Mouse (Mus musculus) megakaryocyte, embryonic 14.5 days (primary cell): ENCODE measurements around the gene Poc5. TPM values are rescaled to one million over a fixed set of nuclear protein-coding genes. Genes with fewer than 3 reads are reported as not detected.
A peak's percentile ranks its signal among the peaks of the same experiment; 100 is the strongest.

Source experiments
- H3K27me3 ChIP-seq: replicated peaks from 2 replicates; pipeline ENCODE3; 2012; ENCODE audit warnings: inconsistent platforms
- H3K36me3 ChIP-seq: replicated peaks from 2 replicates; pipeline ENCODE3; 2012; ENCODE audit warnings: low read length, inconsistent platforms, mixed read lengths
- H3K4me1 ChIP-seq: 2 replicates; pipeline ENCODE4 v1.6.1; 2012; ENCODE audit warnings: inconsistent platforms
- H3K4me3 ChIP-seq: replicated peaks from 2 replicates; pipeline ENCODE3; 2012; ENCODE audit warnings: moderate library complexity, mild to moderate bottlenecking, inconsistent platforms
- H3K9me3 ChIP-seq: 2 replicates; pipeline ENCODE4 v1.6.1; 2012; ENCODE audit warnings: inconsistent platforms
- FLI1 ChIP-seq: IDR thresholded peaks from 2 replicates; pipeline ENCODE4 v1.6.1; 2012; ENCODE audit warnings: low read length, inconsistent platforms, mixed read lengths
- GATA1 ChIP-seq: IDR thresholded peaks from 3 replicates; pipeline ENCODE4 v1.6.1; 2012; ENCODE audit warnings: mixed read lengths, low read length, inconsistent platforms, borderline replicate concordance
- polyA plus RNA-seq: library from polyadenylated mRNA; stranded (reverse); fragments of >175 nt; gene quantifications from 2 replicates; pipeline ENCODE4 v1.2.3, GENCODE M21; 2012; ENCODE audit warnings: low replicate concordance; ENCODE audit not compliant: insufficient read depth

The Poc5 gene
- polyA plus RNA-seq, 1 experiment, result 0.72 TPM

DNA sequence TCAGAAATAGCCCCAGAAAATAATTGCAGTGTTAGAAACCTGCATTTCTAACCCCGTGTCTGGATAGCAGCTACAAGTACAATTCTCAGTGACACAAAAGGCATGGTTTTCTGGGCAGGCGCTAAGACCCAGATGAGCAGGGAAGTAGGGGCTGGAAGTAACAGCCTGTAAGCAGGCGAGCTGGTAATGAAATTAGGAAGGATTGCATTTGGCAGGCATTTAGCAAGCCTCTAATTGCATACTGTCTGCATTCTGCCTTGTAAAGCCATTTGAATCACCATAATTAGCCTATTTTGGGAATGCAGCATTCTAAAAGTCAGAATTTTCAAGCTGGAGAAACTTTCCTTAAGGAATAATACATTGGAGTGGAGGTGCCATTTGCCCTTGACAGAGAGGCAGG is 38.0 kb downstream of the Poc5 start:
- Histone ChIP-seq H3K4me1 (no peaks in the 10 kb centered on the region), H3K27me3 (peaks cover 13% of the 10 kb centered on the region), H3K9me3 (no peaks in the 10 kb centered on the region), H3K36me3 (no peaks in the 10 kb centered on the region), H3K4me3 (no peak overlapping the region)
- TF ChIP-seq FLI1 (no peak), GATA1 (no peak)

DNA sequence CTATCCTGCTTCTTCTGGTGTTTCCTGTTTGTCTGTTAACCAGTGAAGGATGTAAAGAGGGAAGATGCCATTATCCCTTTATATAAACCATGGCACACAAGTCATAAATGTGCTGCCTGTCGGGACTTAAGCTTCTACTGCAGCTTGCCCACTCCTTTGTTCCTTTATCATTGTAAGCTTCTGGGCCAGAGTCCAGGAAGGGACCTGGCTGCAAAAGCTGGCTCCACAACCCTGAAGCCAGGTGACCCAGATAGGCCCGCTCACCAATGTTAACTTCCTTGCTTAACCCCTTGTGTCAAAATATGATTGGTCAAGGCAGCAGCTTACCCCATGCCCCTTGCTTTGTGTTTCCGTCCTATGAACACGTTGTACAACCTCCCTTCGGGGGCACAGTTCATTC is 40.4 kb downstream of the Poc5 start:
- H3K4me1 ChIP-seq, result peaks cover 19% of the 10 kb centered on the region
- H3K9me3 ChIP-seq, result no peaks in the 10 kb centered on the region
- H3K36me3 ChIP-seq, result no peaks in the 10 kb centered on the region
- no peak for TF ChIP-seq GATA1
- TF ChIP-seq FLI1, result no peak
- H3K27me3 ChIP-seq, result peaks cover 12% of the 10 kb centered on the region
- H3K4me3 ChIP-seq, result no peak overlapping the region

DNA sequence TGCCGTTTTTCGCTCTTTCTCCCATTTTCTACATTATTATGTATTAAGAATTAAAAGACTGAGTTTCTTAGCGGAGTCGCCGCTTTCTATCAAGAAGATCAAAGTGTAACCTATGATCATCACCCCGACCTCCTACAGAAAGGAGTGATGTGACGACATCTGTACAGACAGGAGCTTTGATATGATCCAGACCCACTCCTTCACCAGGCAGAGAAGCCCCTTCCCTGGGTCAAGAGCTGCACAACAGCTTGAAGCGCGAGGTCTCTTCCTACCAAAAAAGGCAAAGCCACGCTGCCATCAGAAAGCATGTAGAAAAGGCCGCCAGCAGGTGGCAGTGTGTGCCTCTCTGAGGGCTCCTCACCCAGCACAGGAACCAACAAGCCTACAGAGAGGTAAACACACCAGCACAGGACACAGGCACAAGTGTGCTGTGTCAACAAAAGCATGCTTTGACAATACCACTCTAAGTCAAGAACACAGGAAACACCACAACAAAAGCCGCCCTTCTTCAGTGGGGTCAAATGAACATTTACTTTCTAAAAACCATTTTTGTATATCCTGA is 43.6 kb downstream of the Poc5 start:
- H3K27me3 ChIP-seq, result no peaks in the 10 kb centered on the region
- no peaks in the 10 kb centered on the region for H3K9me3 ChIP-seq
- H3K4me1 ChIP-seq, result peaks cover 45% of the 10 kb centered on the region
- H3K4me3 ChIP-seq, result peak overlapping the region; percentile 72
- TF ChIP-seq GATA1 (no peak), FLI1 (no peak)
- no peaks in the 10 kb centered on the region for H3K36me3 ChIP-seq

DNA sequence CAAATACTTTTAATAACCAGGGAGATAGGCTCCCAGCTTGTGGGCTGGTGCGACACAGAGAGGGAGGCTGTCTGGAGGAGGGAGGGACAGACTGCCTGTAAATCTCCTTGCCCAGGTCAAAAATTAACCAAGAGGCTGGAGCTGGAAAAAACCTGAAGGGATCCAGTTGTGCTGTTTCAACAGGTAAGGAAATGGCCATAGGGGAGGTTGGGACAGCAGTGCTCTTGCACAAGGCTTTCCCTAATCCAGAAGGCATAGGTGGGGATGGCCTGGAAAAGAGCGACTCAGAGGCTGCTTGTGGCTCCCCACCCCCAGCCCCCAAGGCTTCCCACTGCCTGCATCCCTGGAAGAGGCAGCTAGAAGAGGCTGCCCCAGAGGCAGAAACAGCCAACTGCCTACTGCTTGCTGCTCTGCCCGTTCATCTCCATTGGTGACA is 44.3 kb downstream of the Poc5 start:
- peaks cover 50% of the 10 kb centered on the region for H3K4me1 ChIP-seq
- no peak overlapping the region for H3K4me3 ChIP-seq
- peaks cover 1% of the 10 kb centered on the region for H3K9me3 ChIP-seq
- no peaks in the 10 kb centered on the region for H3K36me3 ChIP-seq
- no peaks in the 10 kb centered on the region for H3K27me3 ChIP-seq
- no peak for TF ChIP-seq FLI1
- no peak for TF ChIP-seq GATA1

DNA sequence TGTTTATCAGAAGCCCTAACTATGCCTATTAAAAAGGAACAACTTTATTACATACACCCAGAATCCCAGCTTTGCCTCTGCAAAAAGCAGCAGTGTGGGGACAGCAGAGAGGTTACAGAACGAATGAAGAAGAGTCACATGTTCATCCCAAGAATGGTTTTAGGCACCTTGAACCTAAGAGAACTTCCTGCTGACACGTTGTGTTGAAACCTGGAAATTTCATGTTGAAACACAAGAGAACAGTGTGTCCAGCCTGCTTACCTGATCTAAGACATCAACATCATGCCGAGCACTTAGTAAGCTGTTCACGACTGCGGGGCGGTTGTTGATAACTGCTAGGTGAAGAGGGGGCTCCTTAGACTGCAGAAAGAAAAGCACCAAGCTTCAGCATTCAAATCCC is 44.9 kb downstream of the Poc5 start:
- H3K27me3 ChIP-seq, result no peaks in the 10 kb centered on the region
- no peak overlapping the region for H3K4me3 ChIP-seq
- peaks cover 7% of the 10 kb centered on the region for H3K9me3 ChIP-seq
- TF ChIP-seq FLI1, result no peak
- no peak for TF ChIP-seq GATA1
- H3K36me3 ChIP-seq, result no peaks in the 10 kb centered on the region
- H3K4me1 ChIP-seq, result peaks cover 50% of the 10 kb centered on the region

DNA sequence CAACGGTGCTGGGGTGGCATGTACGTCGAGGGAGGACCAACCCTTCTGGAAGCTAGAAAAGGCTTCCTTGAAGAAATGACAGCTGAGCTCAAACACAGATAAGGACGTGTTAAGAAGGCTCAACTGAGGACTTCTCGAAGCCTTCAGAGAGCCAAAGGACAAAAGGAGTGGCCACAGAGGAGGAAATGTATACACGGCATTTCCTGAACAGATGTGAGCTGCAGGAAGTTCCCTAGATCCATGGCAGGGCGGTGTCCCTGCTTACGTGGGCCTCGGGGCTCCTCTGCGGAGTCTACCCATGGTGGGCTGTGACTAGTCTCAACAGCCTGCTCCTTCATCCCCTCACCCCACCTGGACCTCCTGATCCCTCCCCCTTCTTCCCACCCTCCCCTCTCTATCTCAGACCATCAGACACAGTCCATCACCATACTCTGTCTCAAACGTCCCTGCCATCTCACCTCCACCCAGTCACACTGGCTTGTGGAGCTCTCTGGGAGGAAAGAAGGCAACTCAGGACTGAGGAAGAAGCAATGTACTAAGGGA is 45.6 kb downstream of the Poc5 start:
- Histone ChIP-seq H3K27me3 (no peaks in the 10 kb centered on the region), H3K4me3 (no peak overlapping the region), H3K36me3 (no peaks in the 10 kb centered on the region), H3K9me3 (peaks cover 7% of the 10 kb centered on the region), H3K4me1 (peaks cover 50% of the 10 kb centered on the region)
- no peak for TF ChIP-seq FLI1
- TF ChIP-seq GATA1, result no peak

DNA sequence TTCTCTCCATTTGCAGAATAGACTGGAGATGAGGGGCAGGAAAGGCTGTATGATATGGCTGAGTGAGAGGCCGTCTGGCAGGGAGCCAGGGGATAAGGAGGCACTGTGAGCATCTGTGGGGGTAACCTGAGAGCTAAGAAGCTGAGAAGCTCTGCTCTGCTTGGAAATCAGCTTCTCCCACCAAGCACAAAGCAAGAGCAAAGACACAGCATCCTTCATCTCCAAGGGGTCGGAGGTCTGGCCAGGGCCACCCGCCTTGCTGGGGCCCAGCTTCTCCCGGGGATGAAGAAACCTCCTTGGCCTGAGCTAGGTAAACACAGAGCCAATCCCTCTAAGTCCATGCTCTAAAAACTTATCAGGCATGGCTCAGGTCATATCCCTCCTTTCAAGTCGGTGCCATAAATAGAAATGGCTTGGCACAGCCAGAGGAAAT is 46.8 kb downstream of the Poc5 start:
- H3K9me3 ChIP-seq, result peaks cover 7% of the 10 kb centered on the region
- TF ChIP-seq FLI1 (no peak), GATA1 (no peak)
- H3K4me3 ChIP-seq, result no peak overlapping the region
- H3K4me1 ChIP-seq, result peaks cover 50% of the 10 kb centered on the region
- no peaks in the 10 kb centered on the region for H3K27me3 ChIP-seq
- no peaks in the 10 kb centered on the region for H3K36me3 ChIP-seq

DNA sequence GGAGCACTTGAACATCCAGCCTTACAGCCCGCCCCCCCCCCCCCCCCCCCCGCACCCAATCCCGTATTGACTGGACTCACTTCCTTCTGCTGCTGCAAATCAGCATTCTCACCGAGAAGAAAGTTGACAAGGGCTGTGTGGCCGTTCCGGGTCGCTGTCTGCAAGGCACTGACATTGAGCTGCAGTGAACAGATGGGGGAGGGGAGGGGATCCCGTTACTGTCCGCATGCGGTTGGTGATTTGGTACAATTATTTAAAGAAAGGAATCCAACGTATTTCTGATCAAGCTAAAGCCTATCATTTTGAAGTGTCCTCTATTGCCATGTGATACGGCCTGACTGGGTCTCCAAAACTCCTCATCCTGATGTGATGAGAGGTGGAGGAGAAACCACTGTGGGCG is 47.7 kb downstream of the Poc5 start:
- Histone ChIP-seq H3K4me3 (no peak overlapping the region), H3K27me3 (no peaks in the 10 kb centered on the region), H3K36me3 (no peaks in the 10 kb centered on the region), H3K9me3 (peaks cover 7% of the 10 kb centered on the region), H3K4me1 (peaks cover 50% of the 10 kb centered on the region)
- TF ChIP-seq GATA1 (no peak), FLI1 (no peak)

DNA sequence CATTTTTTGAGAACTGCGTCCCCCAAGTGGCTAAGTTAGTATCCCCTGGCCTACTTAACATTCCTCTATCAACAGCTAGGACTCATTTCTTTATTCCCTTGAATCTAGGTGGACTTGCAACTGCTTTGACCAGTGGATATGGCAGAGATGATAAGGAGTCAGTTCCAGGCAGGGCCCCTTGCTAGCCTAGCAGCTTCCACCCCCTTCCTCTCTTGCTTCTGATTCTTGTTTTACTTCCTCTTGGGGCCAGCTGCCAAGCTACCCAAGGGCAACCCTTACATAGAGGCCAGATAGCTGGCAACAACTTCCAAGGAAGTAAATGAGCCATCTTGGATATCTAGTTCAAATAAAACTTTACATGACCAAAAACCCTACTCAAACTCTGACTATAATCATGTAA is 48.8 kb downstream of the Poc5 start:
- TF ChIP-seq FLI1 (no peak), GATA1 (no peak)
- Histone ChIP-seq H3K27me3 (no peaks in the 10 kb centered on the region), H3K4me1 (peaks cover 45% of the 10 kb centered on the region), H3K9me3 (peaks cover 7% of the 10 kb centered on the region), H3K4me3 (no peak overlapping the region), H3K36me3 (no peaks in the 10 kb centered on the region)

DNA sequence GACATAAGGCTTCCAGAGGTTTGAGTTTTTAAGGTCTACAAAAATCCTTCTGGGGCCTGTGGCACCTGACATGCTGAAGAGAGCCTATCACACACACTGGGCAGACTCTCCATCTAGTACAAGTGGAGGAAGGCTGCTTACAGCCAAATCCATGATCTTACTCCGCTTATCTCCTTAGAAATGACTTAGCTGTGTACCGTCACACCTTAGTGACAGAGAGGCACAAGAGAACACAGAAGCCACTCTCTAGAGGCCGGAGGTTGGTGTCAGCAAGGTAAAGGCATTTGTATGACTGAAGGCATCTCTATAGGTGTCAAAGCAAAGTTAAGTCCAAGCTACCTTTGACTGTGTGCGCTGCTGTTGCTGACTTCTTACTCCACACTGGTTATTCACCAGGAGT is 52.3 kb downstream of the Poc5 start:
- Histone ChIP-seq H3K36me3 (no peaks in the 10 kb centered on the region), H3K4me3 (no peak overlapping the region), H3K4me1 (peaks cover 15% of the 10 kb centered on the region), H3K27me3 (peaks cover 1% of the 10 kb centered on the region), H3K9me3 (peaks cover 7% of the 10 kb centered on the region)
- no peak for TF ChIP-seq GATA1
- TF ChIP-seq FLI1, result no peak
